Mouse (Mus musculus) heart, postnatal 14 days (tissue): ENCODE measurements at regions not wholly inside any gene's neighbourhood (a gene's known extent, or its start where the extent isn't known, plus 50 kb on each side); places are given as distances from the start of the nearest gene placed in this dataset.
A peak's percentile ranks its signal among the peaks of the same experiment; 100 is the strongest.

Experiments used
- DNase-seq, 2 experiments: peaks; one replicate each; pipeline ENCODE4 v3.0.0; 2021 to 2022
- intact Hi-C: fragments of 180-260 bp; cut with DNase I; formaldehyde crosslinking; loops from one replicate; pipeline ENCODE4 v1.15.1; 2025

GRCm38 (mm10) chr2:106522961-106523360 is 170.1 kb upstream of the Mpped2 start:
- intact Hi-C loops: no loop called here

GRCm38 (mm10) chr2:106527008-106527407 is 166.1 kb upstream of the Mpped2 start:
- intact Hi-C loops: no loop called here
- DNase-seq: peak in 1 of 2 experiments; percentile 13

More at GRCm38 (mm10) chr2:106522961-106523360, 170.1 kb upstream of the Mpped2 start:
- DNase-seq: no peak

- no peak for DNase-seq
- intact Hi-C loops: no loop called here
Measured at GRCm38 (mm10) chr2:106529247-106529646, 163.8 kb upstream of the Mpped2 start.

GRCm38 (mm10) chr2:106529746-106530145 is 163.3 kb upstream of the Mpped2 start:
- no peak for DNase-seq
- intact Hi-C loops: no loop called here

GRCm38 (mm10) chr2:106538329-106538728 is 154.7 kb upstream of the Mpped2 start:
- intact Hi-C loops: no loop called here
- DNase-seq: no peak

- intact Hi-C loops: no loop called here
- DNase-seq: no peak
Measured at GRCm38 (mm10) chr2:106540176-106540575, 152.9 kb upstream of the Mpped2 start.

- DNase-seq: peak in 1 of 2 experiments; percentile 3
- intact Hi-C loops: no loop called here
Measured at GRCm38 (mm10) chr2:106547117-106547516, 146.0 kb upstream of the Mpped2 start.

- intact Hi-C loops: no loop called here
- DNase-seq: no peak
Measured at GRCm38 (mm10) chr2:106553666-106554065, 139.4 kb upstream of the Mpped2 start.

GRCm38 (mm10) chr2:106561571-106562090 is 131.4 kb upstream of the Mpped2 start:
- no peak for DNase-seq
- intact Hi-C loops: no loop called here

- intact Hi-C loops: no loop called here
- DNase-seq: no peak
Measured at GRCm38 (mm10) chr2:106570226-106570625, 122.8 kb upstream of the Mpped2 start.

GRCm38 (mm10) chr2:106571346-106571745 is 121.7 kb upstream of the Mpped2 start:
- no peak for DNase-seq
- intact Hi-C loops: no loop called here

- intact Hi-C loops: no loop called here
- no peak for DNase-seq
Measured at GRCm38 (mm10) chr2:106571913-106572312, 121.2 kb upstream of the Mpped2 start.

- intact Hi-C loops: no loop called here
- no peak for DNase-seq
Measured at GRCm38 (mm10) chr2:106576746-106577323, 116.2 kb upstream of the Mpped2 start.

- DNase-seq: no peak
- intact Hi-C loops: no loop called here
Measured at GRCm38 (mm10) chr2:106578062-106578461, 115.0 kb upstream of the Mpped2 start.

- intact Hi-C loops: no loop called here
- peak in 1 of 2 experiments; percentile 5 for DNase-seq
Measured at GRCm38 (mm10) chr2:106580663-106581062, 112.4 kb upstream of the Mpped2 start.

- DNase-seq: no peak
- intact Hi-C loops: no loop called here
Measured at GRCm38 (mm10) chr2:106621251-106621650, 71.8 kb upstream of the Mpped2 start.

GRCm38 (mm10) chr2:106622326-106622725 is 70.7 kb upstream of the Mpped2 start:
- peak in 1 of 2 experiments; percentile 3 for DNase-seq
- intact Hi-C loops: no loop called here

GRCm38 (mm10) chr2:106623680-106624079 is 69.4 kb upstream of the Mpped2 start:
- DNase-seq: no peak
- intact Hi-C loops: no loop called here

- no peak for DNase-seq
- intact Hi-C loops: no loop called here
Measured at GRCm38 (mm10) chr2:106631986-106632385, 61.1 kb upstream of the Mpped2 start.
